Mouse (Mus musculus): ENCODE measurements at regions not wholly inside any gene's neighbourhood (a gene's known extent, or its start where the extent isn't known, plus 50 kb on each side); places are given as distances from the start of the nearest gene placed in this dataset.

GRCm38 (mm10) chr4:12306618-12307565 is 135.1 kb upstream of the Fam92a start:
- H3K9me3 ChIP-seq (replicated peaks; ENCODE audit: control insufficient read depth, insufficient read depth, low read length, poor library complexity, severe bottlenecking) = no peaks in the 10 kb centered on the region

GRCm38 (mm10) chr4:12287079-12287686 is 115.4 kb upstream of the Fam92a start:
- Histone ChIP-seq H3K27me3 (ENCODE audit: control insufficient read depth, insufficient read depth, low read length, poor library complexity, severe bottlenecking) (no peaks in the 10 kb centered on the region), H3K4me1 (ENCODE audit: control insufficient read depth, insufficient read depth, low read length) (no peaks in the 10 kb centered on the region), H3K4me3 (ENCODE audit: low read depth, low read length) (no peak overlapping the region), H3K36me3 (ENCODE audit: control insufficient read depth, insufficient read depth, low read length, poor library complexity, severe bottlenecking) (no peaks in the 10 kb centered on the region), H3K27ac (ENCODE audit: insufficient read depth, low read length) (no peak overlapping the region), H3K9me3 (replicated peaks; ENCODE audit: control insufficient read depth, insufficient read depth, low read length, poor library complexity, severe bottlenecking) (no peaks in the 10 kb centered on the region), H3K9ac (ENCODE audit: low read depth, poor library complexity, severe bottlenecking) (no peak overlapping the region)
- TF ChIP-seq POLR2A (IDR thresholded peaks at IDR 0.05; ENCODE audit: insufficient read depth, low read length) (no peak), CTCF (IDR thresholded peaks at IDR 0.05; ENCODE audit: low read depth, low read length) (no peak), EP300 (IDR thresholded peaks at IDR 0.05; ENCODE audit: insufficient read depth, low read depth, low read length) (no peak)

More at GRCm38 (mm10) chr4:12306618-12307565, 135.1 kb upstream of the Fam92a start:
- Histone ChIP-seq H3K4me1 (ENCODE audit: control insufficient read depth, insufficient read depth, low read length) (no peaks in the 10 kb centered on the region), H3K27ac (ENCODE audit: insufficient read depth, low read length) (no peak overlapping the region), H3K4me3 (ENCODE audit: low read depth, low read length) (no peak overlapping the region), H3K9ac (ENCODE audit: low read depth, poor library complexity, severe bottlenecking) (no peak overlapping the region), H3K36me3 (ENCODE audit: control insufficient read depth, insufficient read depth, low read length, poor library complexity, severe bottlenecking) (no peaks in the 10 kb centered on the region), H3K27me3 (ENCODE audit: control insufficient read depth, insufficient read depth, low read length, poor library complexity, severe bottlenecking) (no peaks in the 10 kb centered on the region)
- TF ChIP-seq EP300 (IDR thresholded peaks at IDR 0.05; ENCODE audit: insufficient read depth, low read depth, low read length) (no peak), CTCF (IDR thresholded peaks at IDR 0.05; ENCODE audit: low read depth, low read length) (no peak), POLR2A (IDR thresholded peaks at IDR 0.05; ENCODE audit: insufficient read depth, low read length) (no peak)

GRCm38 (mm10) chr4:12286391-12286790 is 114.6 kb upstream of the Fam92a start:
- no peaks in the 10 kb centered on the region for H3K36me3 ChIP-seq (ENCODE audit: control insufficient read depth, insufficient read depth, low read length, poor library complexity, severe bottlenecking)
- no peaks in the 10 kb centered on the region for H3K27me3 ChIP-seq (ENCODE audit: control insufficient read depth, insufficient read depth, low read length, poor library complexity, severe bottlenecking)
- H3K9ac ChIP-seq (ENCODE audit: low read depth, poor library complexity, severe bottlenecking) = no peak overlapping the region
- H3K4me3 ChIP-seq (ENCODE audit: low read depth, low read length) = no peak overlapping the region
- no peak overlapping the region for H3K27ac ChIP-seq (ENCODE audit: insufficient read depth, low read length)
- no peaks in the 10 kb centered on the region for H3K9me3 ChIP-seq (replicated peaks; ENCODE audit: control insufficient read depth, insufficient read depth, low read length, poor library complexity, severe bottlenecking)
- TF ChIP-seq POLR2A (IDR thresholded peaks at IDR 0.05; ENCODE audit: insufficient read depth, low read length) (no peak), EP300 (IDR thresholded peaks at IDR 0.05; ENCODE audit: insufficient read depth, low read depth, low read length) (no peak), CTCF (IDR thresholded peaks at IDR 0.05; ENCODE audit: low read depth, low read length) (no peak)
- H3K4me1 ChIP-seq (ENCODE audit: control insufficient read depth, insufficient read depth, low read length) = no peaks in the 10 kb centered on the region

- TF ChIP-seq POLR2A (IDR thresholded peaks at IDR 0.05; ENCODE audit: insufficient read depth, low read length) = no peak
- H3K27me3 ChIP-seq (ENCODE audit: control insufficient read depth, insufficient read depth, low read length, poor library complexity, severe bottlenecking) = no peaks in the 10 kb centered on the region
- no peak overlapping the region for H3K27ac ChIP-seq (ENCODE audit: insufficient read depth, low read length)
- H3K4me1 ChIP-seq (ENCODE audit: control insufficient read depth, insufficient read depth, low read length) = no peaks in the 10 kb centered on the region
- H3K4me3 ChIP-seq (ENCODE audit: low read depth, low read length) = no peak overlapping the region
- no peaks in the 10 kb centered on the region for H3K9me3 ChIP-seq (replicated peaks; ENCODE audit: control insufficient read depth, insufficient read depth, low read length, poor library complexity, severe bottlenecking)
- no peaks in the 10 kb centered on the region for H3K36me3 ChIP-seq (ENCODE audit: control insufficient read depth, insufficient read depth, low read length, poor library complexity, severe bottlenecking)
- no peak overlapping the region for H3K9ac ChIP-seq (ENCODE audit: low read depth, poor library complexity, severe bottlenecking)
Measured at GRCm38 (mm10) chr4:12285983-12286382, 114.2 kb upstream of the Fam92a start.

- Histone ChIP-seq H3K4me3 (ENCODE audit: low read depth, low read length) (no peak overlapping the region), H3K4me1 (ENCODE audit: control insufficient read depth, insufficient read depth, low read length) (no peaks in the 10 kb centered on the region), H3K36me3 (ENCODE audit: control insufficient read depth, insufficient read depth, low read length, poor library complexity, severe bottlenecking) (no peaks in the 10 kb centered on the region), H3K27me3 (ENCODE audit: control insufficient read depth, insufficient read depth, low read length, poor library complexity, severe bottlenecking) (no peaks in the 10 kb centered on the region), H3K27ac (ENCODE audit: insufficient read depth, low read length) (no peak overlapping the region), H3K9ac (ENCODE audit: low read depth, poor library complexity, severe bottlenecking) (no peak overlapping the region), H3K9me3 (replicated peaks; ENCODE audit: control insufficient read depth, insufficient read depth, low read length, poor library complexity, severe bottlenecking) (no peaks in the 10 kb centered on the region)
- TF ChIP-seq EP300 (IDR thresholded peaks at IDR 0.05; ENCODE audit: insufficient read depth, low read depth, low read length) = no peak
Measured at GRCm38 (mm10) chr4:12277949-12278348, 106.1 kb upstream of the Fam92a start.

GRCm38 (mm10) chr4:12273369-12273768 is 101.6 kb upstream of the Fam92a start:
- no peaks in the 10 kb centered on the region for H3K27me3 ChIP-seq (ENCODE audit: control insufficient read depth, insufficient read depth, low read length, poor library complexity, severe bottlenecking)
- H3K4me1 ChIP-seq (ENCODE audit: control insufficient read depth, insufficient read depth, low read length) = no peaks in the 10 kb centered on the region
- H3K9ac ChIP-seq (ENCODE audit: low read depth, poor library complexity, severe bottlenecking) = no peak overlapping the region
- no peak overlapping the region for H3K4me3 ChIP-seq (ENCODE audit: low read depth, low read length)
- H3K27ac ChIP-seq (ENCODE audit: insufficient read depth, low read length) = no peak overlapping the region
- H3K9me3 ChIP-seq (replicated peaks; ENCODE audit: control insufficient read depth, insufficient read depth, low read length, poor library complexity, severe bottlenecking) = no peaks in the 10 kb centered on the region
- no peak for TF ChIP-seq CTCF (IDR thresholded peaks at IDR 0.05; ENCODE audit: low read depth, low read length)
- TF ChIP-seq POLR2A (IDR thresholded peaks at IDR 0.05; ENCODE audit: insufficient read depth, low read length) = no peak
- no peak for TF ChIP-seq EP300 (IDR thresholded peaks at IDR 0.05; ENCODE audit: insufficient read depth, low read depth, low read length)
- no peaks in the 10 kb centered on the region for H3K36me3 ChIP-seq (ENCODE audit: control insufficient read depth, insufficient read depth, low read length, poor library complexity, severe bottlenecking)

All from ES-Bruce4 (cell line).